8 mouse cellular contexts compared by ENCODE assay signal in genomic region chr17:33929371-33930279, GRCm38 (mm10). TPM values are rescaled to one million over a fixed set of nuclear protein-coding genes. Genes with fewer than 3 reads are reported as not detected.
DNase-seq lines count a peak whose midpoint lies in the region; ATAC-seq and TF ChIP-seq lines count a peak whose summit lies in the region.

Rgl2 (plus strand) TSS chr17:33929543.

- 0 out of 2 replicates have a peak, but pooled peaks cover 2% of the 10 kb centered on the region for H3K79me2 ChIP-seq in CH12.LX (replicated peaks; ENCODE audit: control insufficient read depth, extremely low read depth, insufficient read depth, poor library complexity, severe bottlenecking)

- peak within 1 kb of the TSS; percentile 65 to 77 (median 75) for H3K4me3 ChIP-seq in CH12.LX (replicated peaks in 1 of 3; ENCODE audit: low read depth in 2 of 3, low read length in 2 of 3, poor library complexity in 1 of 3)
- peak within 1 kb of the TSS; percentile 83 for H3K4me3 ChIP-seq in forebrain, embryonic 11.5 days (ENCODE audit: low read depth, low read length)
- H3K4me3 ChIP-seq in heart, embryonic 15.5 days = peak within 1 kb of the TSS; percentile 77
- peak within 1 kb of the TSS; percentile 88 for H3K4me3 ChIP-seq in liver, embryonic 13.5 days (replicated peaks)
- H3K4me3 ChIP-seq in stomach, embryonic 14.5 days (ENCODE audit: low read depth, low read length) = peak within 1 kb of the TSS; percentile 94

- DNase-seq in CH12.LX (ENCODE audit: extremely low read depth) = peak; percentile 89
- DNase-seq in c-Kit-positive CD71-negative TER-119-negative erythroid progenitor cells, embryonic 14.5 days (ENCODE audit: low read depth) = peak; percentile 89
- DNase-seq in forebrain, embryonic 11.5 days (ENCODE audit: low spot score) = peak; percentile 98
- peak; percentile 95 for DNase-seq in kidney, postnatal 14 days
- DNase-seq in liver, embryonic 13.5 days = peak; percentile 91
- DNase-seq in natural killer cell, adult 2 months (ENCODE audit: low spot score in 2 of 2) = peak; percentile 89 to 93

- H3K27ac ChIP-seq in CH12.LX (ENCODE audit: insufficient read depth, low read depth) = peak within 1 kb of the TSS; percentile 74
- peak within 1 kb of the TSS; percentile 94 for H3K27ac ChIP-seq in forebrain, embryonic 11.5 days (ENCODE audit: low read depth, low read length)
- H3K27ac ChIP-seq in heart, embryonic 15.5 days = peak within 1 kb of the TSS; percentile 99
- H3K27ac ChIP-seq in liver, embryonic 13.5 days = peak within 1 kb of the TSS; percentile 96
- H3K27ac ChIP-seq in stomach, embryonic 14.5 days (ENCODE audit: low read length) = peak within 1 kb of the TSS; percentile 95

- under 1% methylated on average over 63 of the region's 80 CpGs for WGBS in forebrain, embryonic 11.5 days
- under 1% methylated on average over 73 of the region's 80 CpGs for WGBS in heart, embryonic 15.5 days
- 0% methylated on average over 77 of the region's 80 CpGs for WGBS in liver, embryonic 13.5 days (ENCODE audit: insufficient replicate concordance)
- WGBS in stomach, embryonic 14.5 days = under 1% methylated on average over 71 of the region's 80 CpGs

- H3K27me3 ChIP-seq in CH12.LX (replicated peaks) = no peaks in the 10 kb centered on the region
- H3K27me3 ChIP-seq in forebrain, embryonic 11.5 days (ENCODE audit: control insufficient read depth, insufficient read depth, low read length) = no peaks in the 10 kb centered on the region
- no peaks in the 10 kb centered on the region for H3K27me3 ChIP-seq in heart, embryonic 15.5 days
- no peaks in the 10 kb centered on the region for H3K27me3 ChIP-seq in liver, embryonic 13.5 days
- no peaks in the 10 kb centered on the region for H3K27me3 ChIP-seq in stomach, embryonic 14.5 days (ENCODE audit: control insufficient read depth, insufficient read depth, low read length)

- H3K36me3 ChIP-seq in CH12.LX (replicated peaks in 1 of 2; ENCODE audit: control insufficient read depth in 1 of 2, insufficient read depth in 1 of 2, low read length in 1 of 2) = peaks cover 46 to 72% of the 10 kb centered on the region in 2 experiments
- no peaks in the 10 kb centered on the region for H3K36me3 ChIP-seq in forebrain, embryonic 11.5 days (ENCODE audit: control insufficient read depth, insufficient read depth, low read length)
- peaks cover 28% of the 10 kb centered on the region for H3K36me3 ChIP-seq in heart, embryonic 15.5 days
- H3K36me3 ChIP-seq in liver, embryonic 13.5 days = peaks cover 52% of the 10 kb centered on the region
- H3K36me3 ChIP-seq in stomach, embryonic 14.5 days (ENCODE audit: control insufficient read depth, insufficient read depth, low read length) = peaks cover 7% of the 10 kb centered on the region

- dilution Hi-C loops in CH12.LX (cut with MboI; ENCODE audit: extremely low pct_ligation_motif_present, extremely low pct_unique_long_range_greater_than_20kb, low sequenced_read_pairs) = no loop called here

- H3K4me2 ChIP-seq in CH12.LX (ENCODE audit: insufficient read depth, low read depth, poor library complexity, severe bottlenecking) = peak within 1 kb of the TSS; percentile 79
- H3K4me2 ChIP-seq in forebrain, embryonic 11.5 days (ENCODE audit: low read depth, low read length, severe bottlenecking) = peak within 1 kb of the TSS; percentile 100
- H3K4me2 ChIP-seq in heart, embryonic 15.5 days = peak within 1 kb of the TSS; percentile 87
- H3K4me2 ChIP-seq in liver, embryonic 13.5 days = peak within 1 kb of the TSS; percentile 100
- H3K4me2 ChIP-seq in stomach, embryonic 14.5 days (replicated peaks; ENCODE audit: low read depth, low read length) = peak within 1 kb of the TSS; percentile 98

- peak in 1 of 2 experiments; percentile 15; a peak in 1 of 4 replicates for TF ChIP-seq CTCF in CH12.LX (conservative IDR thresholded peaks at IDR 0.05 in 1 of 2, IDR thresholded peaks at IDR 0.05 in 1 of 2; ENCODE audit: low read depth in 2 of 2, low read length in 2 of 2)

- TF ChIP-seq RAD21 in CH12.LX (IDR thresholded peaks at IDR 0.05; ENCODE audit: low read depth, low read length) = no peak

- no peaks in the 10 kb centered on the region for H3K9me3 ChIP-seq in CH12.LX (replicated peaks; ENCODE audit: low read length)
- no peaks in the 10 kb centered on the region for H3K9me3 ChIP-seq in forebrain, embryonic 11.5 days (ENCODE audit: control insufficient read depth, low read length)
- no peaks in the 10 kb centered on the region for H3K9me3 ChIP-seq in heart, embryonic 15.5 days (replicated peaks)
- no peaks in the 10 kb centered on the region for H3K9me3 ChIP-seq in liver, embryonic 13.5 days (replicated peaks)
- no peaks in the 10 kb centered on the region for H3K9me3 ChIP-seq in stomach, embryonic 14.5 days (ENCODE audit: control insufficient read depth, low read depth, low read length)

- peak within 1 kb of the TSS; percentile 85 for H3K9ac ChIP-seq in CH12.LX (ENCODE audit: insufficient read depth, low read depth)
- peak within 1 kb of the TSS; percentile 84 for H3K9ac ChIP-seq in forebrain, embryonic 11.5 days (ENCODE audit: low read length)
- peak within 1 kb of the TSS; percentile 87 for H3K9ac ChIP-seq in heart, embryonic 15.5 days
- peak within 1 kb of the TSS; percentile 92 for H3K9ac ChIP-seq in liver, embryonic 13.5 days
- peak within 1 kb of the TSS; percentile 87 for H3K9ac ChIP-seq in stomach, embryonic 14.5 days (replicated peaks; ENCODE audit: low read depth, low read length)

- ATAC-seq in forebrain, embryonic 11.5 days (replicated peaks; ENCODE audit: low FRiP score) = peak; percentile 83
- peak; percentile 85 for ATAC-seq in heart, embryonic 15.5 days (replicated peaks; ENCODE audit: insufficient number of reproducible peaks, insufficient read depth, low FRiP score, low read depth)
- ATAC-seq in liver, embryonic 13.5 days (ENCODE audit: low read depth) = peak; percentile 79
- ATAC-seq in stomach, embryonic 14.5 days (ENCODE audit: insufficient number of reproducible peaks, insufficient read depth, low FRiP score, low read depth) = peak; percentile 84

- in situ Hi-C loops in CH12.LX (cut with MboI; ENCODE audit: low pct_ligation_motif_present, low pct_unique_long_range_greater_than_20kb, low sequenced_read_pairs) = no loop called here

- peak; percentile 72 for TF ChIP-seq POLR2A in CH12.LX (IDR thresholded peaks at IDR 0.05; ENCODE audit: low read depth, low read length)

- peaks cover 4 to 22% of the 10 kb centered on the region in 2 experiments for H3K4me1 ChIP-seq in CH12.LX (ENCODE audit: control insufficient read depth in 1 of 2, insufficient read depth in 2 of 2)
- H3K4me1 ChIP-seq in forebrain, embryonic 11.5 days (replicated peaks; ENCODE audit: control insufficient read depth, insufficient read depth, low read length) = peaks cover 13% of the 10 kb centered on the region; the same call in 1 of the 2 replicates
- H3K4me1 ChIP-seq in heart, embryonic 15.5 days (replicated peaks) = peaks cover 26% of the 10 kb centered on the region
- H3K4me1 ChIP-seq in liver, embryonic 13.5 days (replicated peaks) = peaks cover 65% of the 10 kb centered on the region
- peaks cover 12% of the 10 kb centered on the region for H3K4me1 ChIP-seq in stomach, embryonic 14.5 days (ENCODE audit: control insufficient read depth, insufficient read depth, low read length)

- no peak for TF ChIP-seq EP300 in CH12.LX (IDR thresholded peaks at IDR 0.05; ENCODE audit: low read length)

TF ChIP-seq in CH12.LX, 34 proteins besides CTCF, POLR2A, EP300 and RAD21 (continues in another document):
- TF ChIP-seq KAT2A (IDR thresholded peaks at IDR 0.05; ENCODE audit: insufficient replicate concordance, low read length) (peak; percentile 89; the same call in 1 of the 2 replicates), UBTF (IDR thresholded peaks at IDR 0.05; ENCODE audit: low read depth, low read length) (peak; percentile 76), ELF1 (IDR thresholded peaks at IDR 0.05; ENCODE audit: low read depth, low read length) (peak; percentile 85), NRF1 (IDR thresholded peaks at IDR 0.05; ENCODE audit: low read depth, low read length) (0 out of 2 replicates have a peak, but pooled peaks have one; percentile 20), MYC (IDR thresholded peaks at IDR 0.05; ENCODE audit: low read depth, low read length) (no peak), TCF12 (IDR thresholded peaks at IDR 0.05; ENCODE audit: low read depth, low read length) (peak; percentile 100), SIN3A (IDR thresholded peaks at IDR 0.05; ENCODE audit: low read length) (peak; percentile 90), SMC3 (IDR thresholded peaks at IDR 0.05; ENCODE audit: low read depth, low read length) (no peak), CHD1 (IDR thresholded peaks at IDR 0.05; ENCODE audit: low read depth, low read length) (no peak), GABPA (IDR thresholded peaks at IDR 0.05; ENCODE audit: insufficient replicate concordance, low read depth, low read length) (peak; percentile 35; the same call in 1 of the 2 replicates), MEF2A (IDR thresholded peaks at IDR 0.05; ENCODE audit: borderline replicate concordance, low read depth, low read length) (peak; percentile 73), ETS1 (conservative IDR thresholded peaks at IDR 0.05; ENCODE audit: low read depth, low read length) (no peak), USF2 (conservative IDR thresholded peaks at IDR 0.05; ENCODE audit: low read depth, low read length) (no peak), PAX5 (IDR thresholded peaks at IDR 0.05; ENCODE audit: low read length) (no peak), ZMIZ1 (IDR thresholded peaks at IDR 0.05; ENCODE audit: low read depth, low read length) (peak; percentile 81), TBP (conservative IDR thresholded peaks at IDR 0.05; ENCODE audit: low read depth, low read length) (peak; percentile 95), MAFK (IDR thresholded peaks at IDR 0.05; ENCODE audit: insufficient replicate concordance, low read length) (no peak), CHD2 (IDR thresholded peaks at IDR 0.05; ENCODE audit: low read length) (no peak; the same call in 1 of the 2 replicates), RCOR1 (conservative IDR thresholded peaks at IDR 0.05; ENCODE audit: low read depth, low read length) (peak; percentile 67; the same call in 1 of the 2 replicates), E2F4 (IDR thresholded peaks at IDR 0.05; ENCODE audit: insufficient replicate concordance, low read depth, low read length) (no peak), ZC3H11A (IDR thresholded peaks at IDR 0.05; ENCODE audit: low read depth, low read length) (no peak), POLR2AphosphoS2 (IDR thresholded peaks at IDR 0.05; ENCODE audit: low read depth, low read length) (peak; percentile 97)

RNA-seq across cellular contexts. Expression of gene Rgl2, which starts in this region (rescaled TPM):
- total RNA-seq in CH12.LX (2012; rRNA removed) (23.0 and 25.6 TPM in 2 replicates), CH12.LX (2014; rRNA removed) (20.1 and 20.4 TPM in 2 replicates)
- 29.1 and 31.8 TPM in 2 replicates for polyA plus RNA-seq in CH12.LX (2012; ENCODE audit: insufficient read length, low read depth)
- 48.0 and 51.5 TPM in 2 replicates for polyA plus RNA-seq in forebrain, embryonic 11.5 days (2014; fragmentation: Nextera tagmentation; extraction: Ambion mirVana)
- polyA plus RNA-seq in heart, embryonic 15.5 days (2015; fragmentation: Nextera tagmentation; extraction: Ambion mirVana) = 34.7 and 44.8 TPM in 2 replicates
- 7.1 and 7.4 TPM in 2 replicates for polyA plus RNA-seq in liver, embryonic 13.5 days (2015; fragmentation: Nextera tagmentation; extraction: Ambion mirVana)
- 38.4 and 39.8 TPM in 2 replicates for polyA plus RNA-seq in stomach, embryonic 14.5 days (2014; fragmentation: Nextera tagmentation; extraction: Ambion mirVana)

Comparison
In these comparisons a context has a peak if more than half of its experiments do, and no peak if none do; other contexts are left out.
1. Peak in every context shown above with its lines: DNase-seq, ATAC-seq, H3K4me3 ChIP-seq and H3K27ac ChIP-seq.